Mouse (Mus musculus) spleen, adult 18-20 months (tissue): ENCODE results near the gene Il17rc.

Experiments
- DNase-seq, 2 experiments: peaks; one replicate each; pipeline ENCODE4 v3.0.0; 2022; ENCODE audit warnings: mixed read lengths in 2 of 2

Il17rc gene

GRCm38 (mm10) chr6:113471297-113471936 lies at the start of gene Il17rc:
Il17rc (plus strand) TSS chr6:113471427.
- DNase-seq: no peak

- DNase-seq: no peak
These were observed 48.2 kb upstream of the Il17rc start for GRCm38 (mm10) chr6:113423000-113423399.

GRCm38 (mm10) chr6:113424187-113424586 lies 47.0 kb upstream of the Il17rc start:
- DNase-seq: no peak

GRCm38 (mm10) chr6:113426696-113427095 lies 44.5 kb upstream of the Il17rc start:
- DNase-seq: no peak

GRCm38 (mm10) chr6:113427397-113427796 lies 43.8 kb upstream of the Il17rc start:
- peak in 1 of 2 experiments; percentile 26 for DNase-seq

GRCm38 (mm10) chr6:113428006-113428405 lies 43.2 kb upstream of the Il17rc start:
- no peak for DNase-seq

- no peak for DNase-seq
These were observed 41.3 kb upstream of the Il17rc start for GRCm38 (mm10) chr6:113429965-113430364.

- no peak for DNase-seq
These were observed 40.4 kb upstream of the Il17rc start for GRCm38 (mm10) chr6:113430846-113431245.

- no peak for DNase-seq
These were observed 39.4 kb upstream of the Il17rc start for GRCm38 (mm10) chr6:113431801-113432200.

- DNase-seq: no peak
These were observed 37.6 kb upstream of the Il17rc start for GRCm38 (mm10) chr6:113433661-113434060.

GRCm38 (mm10) chr6:113434691-113435090 lies 36.5 kb upstream of the Il17rc start:
- DNase-seq: no peak

GRCm38 (mm10) chr6:113435664-113436205 lies 35.5 kb upstream of the Il17rc start, which contains the start of gene Cidec:
Cidec (minus strand) TSS chr6:113435760.
- DNase-seq: no peak

- no peak for DNase-seq
These were observed 34.1 kb upstream of the Il17rc start for GRCm38 (mm10) chr6:113437135-113437534.

GRCm38 (mm10) chr6:113438721-113439430 lies 32.4 kb upstream of the Il17rc start:
- no peak for DNase-seq

GRCm38 (mm10) chr6:113440686-113441085 lies 30.5 kb upstream of the Il17rc start:
- DNase-seq: no peak

- peak; percentile 39 to 75 for DNase-seq
These were observed 30.0 kb upstream of the Il17rc start for GRCm38 (mm10) chr6:113441147-113441680.

GRCm38 (mm10) chr6:113442087-113442441 lies 29.2 kb upstream of the Il17rc start:
- DNase-seq: no peak

- peak; percentile 74 to 87 for DNase-seq
These were observed 28.7 kb upstream of the Il17rc start, which contains the start of gene Jagn1 for GRCm38 (mm10) chr6:113442442-113443090. Jagn1 (plus strand) TSS chr6:113442569.

- DNase-seq: no peak
These were observed 28.1 kb upstream of the Il17rc start for GRCm38 (mm10) chr6:113443091-113443490.

- no peak for DNase-seq
These were observed 26.8 kb upstream of the Il17rc start for GRCm38 (mm10) chr6:113444207-113444965.

GRCm38 (mm10) chr6:113447639-113448038 lies 23.6 kb upstream of the Il17rc start:
- no peak for DNase-seq

GRCm38 (mm10) chr6:113451839-113452238 lies 19.4 kb upstream of the Il17rc start:
- DNase-seq: no peak
